Mouse (Mus musculus) cerebellum, adult 2 months (tissue): Measurements from ENCODE around the gene Dapk3. TPM values are rescaled to one million over a fixed set of nuclear protein-coding genes. Genes with fewer than 3 reads are reported as not detected.

Experiments
- DNase-seq, 2 experiments: peaks; one replicate each; pipeline ENCODE4 v3.0.0; 2021
- H3K27ac ChIP-seq: fragments of 200-500 bp; 2 replicates; pipeline ENCODE4 v1.5.1; 2012; ENCODE audit warnings: low read length, control low read depth, inconsistent platforms; ENCODE audit not compliant: insufficient read depth
- H3K27me3 ChIP-seq: fragments of 200-500 bp; 2 replicates; pipeline ENCODE4 v1.6.1; 2012; ENCODE audit warnings: inconsistent platforms, mild to moderate bottlenecking, low read length, moderate library complexity; ENCODE audit not compliant: control insufficient read depth, insufficient read depth
- H3K4me1 ChIP-seq: fragments of 200-500 bp; 2 replicates; pipeline ENCODE4 v1.6.1; 2011; ENCODE audit warnings: low read length; ENCODE audit not compliant: control insufficient read depth, insufficient read depth
- H3K4me3 ChIP-seq: fragments of 200-500 bp; replicated peaks from 2 replicates; pipeline ENCODE3; 2011; ENCODE audit warnings: mild to moderate bottlenecking, low read depth, low read length, control low read depth; ENCODE audit not compliant: insufficient read depth
- CTCF ChIP-seq: fragments of 200-500 bp; IDR thresholded peaks from 2 replicates; pipeline ENCODE4 v1.5.1; 2011; ENCODE audit warnings: low read depth, mild to moderate bottlenecking, control low read depth, low read length, moderate library complexity, borderline replicate concordance; ENCODE audit not compliant: insufficient read depth
- POLR2A ChIP-seq: fragments of 200-500 bp; IDR thresholded peaks from 2 replicates; pipeline ENCODE4 v1.6.1; 2011; ENCODE audit warnings: low read length, control low read depth, borderline replicate concordance; ENCODE audit not compliant: insufficient read depth
- WGBS: fragments of 180-500 bp; shearing (Covaris S2); methylation state at CpG from one replicate; pipeline ENCODE4 v1.1.7; 2018; 5-methylcytosine and 5-hydroxymethylcytosine counted together
- polyA plus RNA-seq: library from polyadenylated mRNA; depleted of rRNA; stranded (reverse); fragments of >200 nt; gene quantifications from 2 replicates; pipeline ENCODE4 v1.2.3, GENCODE M21; 2012

Dapk3 gene
- polyA plus RNA-seq, 1 experiment: 70.7 TPM

GRCm38 (mm10) chr10:81190236-81190911 lies 7.6 kb downstream of the Dapk3 start:
- 58% methylated on average over 31 of the region's 31 CpGs for WGBS
- no peak for TF ChIP-seq POLR2A
- TF ChIP-seq CTCF: peak; percentile 59; the same call in 1 of the 2 replicates
- Histone ChIP-seq H3K4me1 (peaks cover 5% of the 10 kb centered on the region), H3K4me3 (no peak overlapping the region), H3K27ac (no peak overlapping the region), H3K27me3 (no peaks in the 10 kb centered on the region)
- peak in 1 of 2 experiments; percentile 58 for DNase-seq

- H3K4me1 ChIP-seq: peaks cover 5% of the 10 kb centered on the region
- TF ChIP-seq POLR2A (no peak), CTCF (peak; percentile 37; the same call in 1 of the 2 replicates)
- WGBS: 69% methylated on average over 6 of the region's 6 CpGs
- H3K27me3 ChIP-seq: no peaks in the 10 kb centered on the region
- H3K4me3 ChIP-seq: no peak overlapping the region
- H3K27ac ChIP-seq: no peak overlapping the region
- DNase-seq: no peak
Observed at GRCm38 (mm10) chr10:81190912-81191321, 8.1 kb downstream of the Dapk3 start.

GRCm38 (mm10) chr10:81191342-81191982 lies 8.7 kb downstream of the Dapk3 start:
- H3K4me3 ChIP-seq: no peak overlapping the region
- peak in 1 of 2 experiments; percentile 45 for DNase-seq

GRCm38 (mm10) chr10:81192270-81192967 lies 9.6 kb downstream of the Dapk3 start:
- H3K27ac ChIP-seq: peak overlapping the region; percentile 71
- peaks cover 5% of the 10 kb centered on the region for H3K4me1 ChIP-seq
- peak; percentile 88 to 91 for DNase-seq
- H3K27me3 ChIP-seq: no peaks in the 10 kb centered on the region
- peak; percentile 83 for TF ChIP-seq POLR2A
- TF ChIP-seq CTCF: no peak
- under 1% methylated on average over 93 of the region's 93 CpGs for WGBS
- H3K4me3 ChIP-seq: peak overlapping the region; percentile 58

More at GRCm38 (mm10) chr10:81191342-81191982, 8.7 kb downstream of the Dapk3 start:
- Histone ChIP-seq H3K4me1 (peaks cover 5% of the 10 kb centered on the region), H3K27me3 (no peaks in the 10 kb centered on the region), H3K27ac (no peak overlapping the region)
- TF ChIP-seq POLR2A (no peak), CTCF (no peak)
- whole genome bisulfite sequencing: 80% methylated on average over 18 of the region's 18 CpGs

- peak overlapping the region; percentile 71 for H3K27ac ChIP-seq
- no peak for TF ChIP-seq POLR2A
- no peak for TF ChIP-seq CTCF
- DNase-seq: peak; percentile 60 to 72
- H3K4me1 ChIP-seq: peaks cover 5% of the 10 kb centered on the region
- peak overlapping the region; percentile 58 for H3K4me3 ChIP-seq
- 1% methylated on average over 19 of the region's 19 CpGs for WGBS
- H3K27me3 ChIP-seq: no peaks in the 10 kb centered on the region
Observed at GRCm38 (mm10) chr10:81192968-81193501, 10.2 kb downstream of the Dapk3 start.

- TF ChIP-seq CTCF (no peak), POLR2A (no peak)
- no peak overlapping the region for H3K4me3 ChIP-seq
- H3K27me3 ChIP-seq: no peaks in the 10 kb centered on the region
- H3K4me1 ChIP-seq: peaks cover 5% of the 10 kb centered on the region
- H3K27ac ChIP-seq: no peak overlapping the region
- peak in 1 of 2 experiments; percentile 53 for DNase-seq
- 12% methylated on average over 37 of the region's 37 CpGs for WGBS
Observed at GRCm38 (mm10) chr10:81193991-81194774, 11.4 kb downstream of the Dapk3 start.

GRCm38 (mm10) chr10:81195300-81195699 lies 12.5 kb downstream of the Dapk3 start:
- no peak for TF ChIP-seq POLR2A
- no peak for TF ChIP-seq CTCF
- no peak for DNase-seq
- Histone ChIP-seq H3K27ac (no peak overlapping the region), H3K4me1 (peaks cover 5% of the 10 kb centered on the region), H3K27me3 (no peaks in the 10 kb centered on the region), H3K4me3 (no peak overlapping the region)
- WGBS: 75% methylated on average over 4 of the region's 4 CpGs
